Mouse (Mus musculus) kidney, embryonic 14.5 days (tissue): Measurements from ENCODE around the gene Btaf1. TPM values are rescaled to one million over a fixed set of nuclear protein-coding genes. Genes with fewer than 3 reads are reported as not detected.

Source experiments
- ATAC-seq: fragments of 200-750 bp; cut with Nextera tagmentation; 2 replicates; pipeline ENCODE4 v1.8.0; 2017; ENCODE audit warnings: moderate number of reproducible peaks, mild to moderate bottlenecking, moderate TSS enrichment, moderate library complexity; ENCODE audit not compliant: low FRiP score, low TSS enrichment
- H3K27ac ChIP-seq: fragments of 300-500 bp; sonication (generic); 2 replicates; pipeline ENCODE4 v1.5.1; 2014; ENCODE audit warnings: low read depth, mild to moderate bottlenecking, low read length, moderate library complexity, mixed read lengths
- H3K27me3 ChIP-seq: fragments of 300-500 bp; sonication (generic); 2 replicates; pipeline ENCODE4 v1.6.1; 2014; ENCODE audit warnings: mild to moderate bottlenecking, low read length; ENCODE audit not compliant: control insufficient read depth, insufficient read depth
- H3K36me3 ChIP-seq: fragments of 300-500 bp; sonication (generic); 2 replicates; pipeline ENCODE4 v1.6.1; 2014; ENCODE audit warnings: low read length, mixed read lengths; ENCODE audit not compliant: control insufficient read depth, insufficient read depth
- H3K4me1 ChIP-seq: fragments of 300-500 bp; sonication (generic); 2 replicates; pipeline ENCODE4 v1.6.1; 2014; ENCODE audit warnings: low read length, mixed read lengths; ENCODE audit not compliant: control insufficient read depth, insufficient read depth
- H3K4me2 ChIP-seq: fragments of 300-500 bp; sonication (generic); replicated peaks from 2 replicates; pipeline ENCODE4 v1.6.1; 2014; ENCODE audit warnings: low read depth, mild to moderate bottlenecking, low read length
- H3K4me3 ChIP-seq: fragments of 300-500 bp; sonication (generic); 2 replicates; pipeline ENCODE4 v1.5.1; 2014; ENCODE audit warnings: mild to moderate bottlenecking, low read length
- H3K9ac ChIP-seq: fragments of 300-500 bp; sonication (generic); 2 replicates; pipeline ENCODE4 v1.6.1; 2014; ENCODE audit warnings: low read depth, mild to moderate bottlenecking, low read length, moderate library complexity
- H3K9me3 ChIP-seq: fragments of 300-500 bp; sonication (generic); 2 replicates; pipeline ENCODE4 v1.6.1; 2016; ENCODE audit warnings: low read length; ENCODE audit not compliant: control insufficient read depth
- WGBS: fragments of 180-500 bp; shearing (Covaris S2); extraction: QIAGEN DNeasy Blood & Tissue Kit; methylation state at CpG from one replicate; pipeline ENCODE4 v1.1.7; 2014; 5-methylcytosine and 5-hydroxymethylcytosine counted together
- polyA plus RNA-seq: library from polyadenylated mRNA; unstranded; fragments of >200 nt; fragmentation: Nextera tagmentation; extraction: Ambion mirVana; gene quantifications from 2 replicates; pipeline ENCODE4 v1.2.1, GENCODE M21; 2014

Gene Btaf1
- polyA plus RNA-seq, 1 experiment from 2014 or later = 19.0 TPM

GRCm38 (mm10) chr19:36897778-36898177 is 28.1 kb upstream of the Btaf1 start:
- ATAC-seq = no peak; the same call in 1 of the 2 replicates
- Histone ChIP-seq H3K9me3 (no peaks in the 10 kb centered on the region), H3K9ac (no peak overlapping the region), H3K4me1 (peaks cover 4% of the 10 kb centered on the region; the same call in 1 of the 2 replicates), H3K4me3 (no peak overlapping the region), H3K27ac (no peak overlapping the region), H3K27me3 (no peaks in the 10 kb centered on the region), H3K36me3 (peaks cover 15% of the 10 kb centered on the region), H3K4me2 (no peak overlapping the region)
- 46% methylated on average over 9 of the region's 9 CpGs for WGBS

GRCm38 (mm10) chr19:36903377-36903776 is 22.5 kb upstream of the Btaf1 start:
- 33% methylated on average over 7 of the region's 7 CpGs for WGBS
- Histone ChIP-seq H3K36me3 (no peaks in the 10 kb centered on the region), H3K4me3 (no peak overlapping the region), H3K9ac (no peak overlapping the region), H3K9me3 (no peaks in the 10 kb centered on the region), H3K27me3 (no peaks in the 10 kb centered on the region), H3K4me1 (no peaks in the 10 kb centered on the region), H3K27ac (no peak overlapping the region), H3K4me2 (peak overlapping the region; percentile 88)
- ATAC-seq = no peak

- H3K4me2 ChIP-seq = peak overlapping the region; percentile 88
- H3K27me3 ChIP-seq = no peaks in the 10 kb centered on the region
- WGBS = 3% methylated on average over 40 of the region's 41 CpGs
- H3K9ac ChIP-seq = peak overlapping the region; percentile 68
- no peaks in the 10 kb centered on the region for H3K4me1 ChIP-seq
- peak; percentile 83 for ATAC-seq
- no peaks in the 10 kb centered on the region for H3K36me3 ChIP-seq
- H3K4me3 ChIP-seq = peak overlapping the region; percentile 59
- no peak overlapping the region for H3K27ac ChIP-seq
- no peaks in the 10 kb centered on the region for H3K9me3 ChIP-seq
These were observed 21.5 kb upstream of the Btaf1 start for GRCm38 (mm10) chr19:36904211-36905007.

- H3K27ac ChIP-seq = no peak overlapping the region
- no peaks in the 10 kb centered on the region for H3K4me1 ChIP-seq
- H3K4me2 ChIP-seq = no peak overlapping the region
- 78% methylated on average over 3 of the region's 3 CpGs for WGBS
- no peak overlapping the region for H3K9ac ChIP-seq
- no peaks in the 10 kb centered on the region for H3K27me3 ChIP-seq
- no peak overlapping the region for H3K4me3 ChIP-seq
- no peaks in the 10 kb centered on the region for H3K36me3 ChIP-seq
- no peak for ATAC-seq
- no peaks in the 10 kb centered on the region for H3K9me3 ChIP-seq
These were observed 16.7 kb upstream of the Btaf1 start for GRCm38 (mm10) chr19:36909150-36909549.

GRCm38 (mm10) chr19:36909676-36910292 is 16.1 kb upstream of the Btaf1 start:
- ATAC-seq = 0 out of 2 replicates have a peak, but pooled peaks have one; percentile 18
- no peak overlapping the region for H3K4me3 ChIP-seq
- 28% methylated on average over 9 of the region's 9 CpGs for WGBS
- no peaks in the 10 kb centered on the region for H3K4me1 ChIP-seq
- no peak overlapping the region for H3K27ac ChIP-seq
- H3K9ac ChIP-seq = no peak overlapping the region
- H3K27me3 ChIP-seq = no peaks in the 10 kb centered on the region
- H3K9me3 ChIP-seq = no peaks in the 10 kb centered on the region
- H3K36me3 ChIP-seq = no peaks in the 10 kb centered on the region
- no peak overlapping the region for H3K4me2 ChIP-seq

- Histone ChIP-seq H3K4me2 (no peak overlapping the region), H3K9me3 (no peaks in the 10 kb centered on the region), H3K9ac (no peak overlapping the region), H3K27ac (no peak overlapping the region), H3K4me3 (no peak overlapping the region), H3K4me1 (no peaks in the 10 kb centered on the region), H3K36me3 (no peaks in the 10 kb centered on the region), H3K27me3 (no peaks in the 10 kb centered on the region)
- no peak for ATAC-seq
- WGBS = 36% methylated on average over 12 of the region's 12 CpGs
These were observed 15.3 kb upstream of the Btaf1 start for GRCm38 (mm10) chr19:36910424-36911045.

- no peak overlapping the region for H3K4me3 ChIP-seq
- H3K9me3 ChIP-seq = no peaks in the 10 kb centered on the region
- peaks cover under 1% of the 10 kb centered on the region; the same call in 1 of the 2 replicates for H3K4me1 ChIP-seq
- H3K9ac ChIP-seq = no peak overlapping the region
- 70% methylated on average over 7 of the region's 7 CpGs for WGBS
- no peak overlapping the region for H3K27ac ChIP-seq
- no peak for ATAC-seq
- H3K36me3 ChIP-seq = no peaks in the 10 kb centered on the region
- H3K27me3 ChIP-seq = no peaks in the 10 kb centered on the region
- H3K4me2 ChIP-seq = no peak overlapping the region
These were observed 12.8 kb upstream of the Btaf1 start for GRCm38 (mm10) chr19:36913064-36913463.

- no peaks in the 10 kb centered on the region for H3K27me3 ChIP-seq
- H3K27ac ChIP-seq = no peak overlapping the region
- H3K4me3 ChIP-seq = no peak overlapping the region
- no peak for ATAC-seq
- no peak overlapping the region for H3K4me2 ChIP-seq
- H3K4me1 ChIP-seq = peaks cover 6% of the 10 kb centered on the region; the same call in 1 of the 2 replicates
- no peak overlapping the region for H3K9ac ChIP-seq
- H3K36me3 ChIP-seq = no peaks in the 10 kb centered on the region
- WGBS = 76% methylated on average over 4 of the region's 4 CpGs
- no peaks in the 10 kb centered on the region for H3K9me3 ChIP-seq
These were observed 9.7 kb upstream of the Btaf1 start for GRCm38 (mm10) chr19:36916206-36916605.
